Mouse (Mus musculus): ENCODE measurements around the gene Hdac2. TPM values are rescaled to one million over a fixed set of nuclear protein-coding genes. Genes with fewer than 3 reads are reported as not detected.
A peak's percentile ranks its signal among the peaks of the same experiment; 100 is the strongest.

The Hdac2 gene
- polyA plus RNA-seq, 1 experiment from 2014 or later, result 327 TPM

- Histone ChIP-seq H3K36me3 (no peaks in the 10 kb centered on the region), H3K4me1 (no peaks in the 10 kb centered on the region), H3K9ac (no peak overlapping the region), H3K4me2 (no peak overlapping the region), H3K27me3 (no peaks in the 10 kb centered on the region), H3K27ac (no peak overlapping the region), H3K9me3 (0 out of 2 replicates have a peak, but pooled peaks cover 2% of the 10 kb centered on the region), H3K4me3 (no peak overlapping the region)
- 36% methylated on average over 8 of the region's 8 CpGs for WGBS
- ATAC-seq (ENCODE audit: insufficient number of reproducible peaks, insufficient read depth, low FRiP score, low TSS enrichment, low read depth), result peak; percentile 56; the same call in 1 of the 2 replicates
Observed at GRCm38 (mm10) chr10:37014274-37015107, 40.1 kb downstream of the Hdac2 start.

DNA sequence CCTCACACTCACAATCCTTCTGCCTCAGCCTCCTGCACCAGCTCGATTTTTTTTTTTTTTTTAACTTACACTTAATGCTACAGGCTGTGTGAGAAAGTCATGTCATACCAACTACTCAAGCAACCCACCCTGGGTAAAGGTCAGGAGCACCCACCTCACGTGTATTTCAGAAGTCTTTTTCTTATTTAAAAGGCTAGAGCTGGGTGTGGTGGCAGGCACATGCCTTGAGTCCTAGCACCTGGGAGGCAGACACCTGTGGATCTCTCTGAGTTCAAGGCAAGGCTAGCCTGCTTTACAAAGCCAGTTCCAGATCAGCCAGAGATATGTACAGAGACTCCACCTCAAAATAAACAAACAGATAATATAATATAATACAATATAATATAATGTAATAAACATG is 41.4 kb downstream of the Hdac2 start:
- Histone ChIP-seq H3K27ac (no peak overlapping the region), H3K36me3 (no peaks in the 10 kb centered on the region), H3K4me3 (no peak overlapping the region), H3K4me2 (no peak overlapping the region), H3K9ac (no peak overlapping the region), H3K4me1 (no peaks in the 10 kb centered on the region), H3K9me3 (no peaks in the 10 kb centered on the region), H3K27me3 (no peaks in the 10 kb centered on the region)
- no peak for ATAC-seq (ENCODE audit: insufficient number of reproducible peaks, insufficient read depth, low FRiP score, low TSS enrichment, low read depth)
- WGBS, result 45% methylated on average over 2 of the region's 2 CpGs

DNA sequence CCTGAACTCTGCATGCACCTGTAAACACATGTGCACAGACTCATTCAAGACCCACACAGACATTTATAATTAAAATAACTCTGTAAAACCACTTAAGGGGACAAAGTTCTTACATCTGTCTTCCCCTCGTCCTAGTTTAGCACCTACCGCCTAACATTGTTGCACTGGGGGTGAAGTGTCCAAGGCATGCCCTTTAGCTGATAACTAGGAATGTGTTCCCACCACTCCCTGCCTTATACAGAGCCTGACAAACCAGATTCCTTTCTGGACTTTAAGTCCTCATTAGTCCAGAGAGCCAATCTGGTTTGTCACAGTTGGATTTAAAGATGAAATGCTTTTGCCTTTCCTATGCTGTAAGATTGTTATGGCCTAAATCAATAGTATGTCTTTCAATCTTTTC is 41.9 kb downstream of the Hdac2 start:
- no peak overlapping the region for H3K4me2 ChIP-seq
- no peak for ATAC-seq (ENCODE audit: insufficient number of reproducible peaks, insufficient read depth, low FRiP score, low TSS enrichment, low read depth)

GRCm38 (mm10) chr10:37024301-37024700 is 50.0 kb downstream of the Hdac2 start:
- no peak for ATAC-seq (ENCODE audit: insufficient number of reproducible peaks, insufficient read depth, low FRiP score, low TSS enrichment, low read depth)
- no peaks in the 10 kb centered on the region for H3K27me3 ChIP-seq
- no peak overlapping the region for H3K4me3 ChIP-seq
- H3K9me3 ChIP-seq, result no peaks in the 10 kb centered on the region
- no peaks in the 10 kb centered on the region for H3K4me1 ChIP-seq
- H3K36me3 ChIP-seq, result no peaks in the 10 kb centered on the region
- no peak overlapping the region for H3K9ac ChIP-seq
- WGBS, result 42% methylated on average over 1 of the region's 1 CpGs
- H3K27ac ChIP-seq, result no peak overlapping the region
- H3K4me2 ChIP-seq, result no peak overlapping the region

More for the DNA sequence above, 41.9 kb downstream of the Hdac2 start:
- no peaks in the 10 kb centered on the region for H3K36me3 ChIP-seq
- no peaks in the 10 kb centered on the region for H3K4me1 ChIP-seq
- no peak overlapping the region for H3K9ac ChIP-seq
- 71% methylated on average over 2 of the region's 2 CpGs for WGBS
- H3K27me3 ChIP-seq, result no peaks in the 10 kb centered on the region
- H3K4me3 ChIP-seq, result no peak overlapping the region
- H3K27ac ChIP-seq, result no peak overlapping the region
- H3K9me3 ChIP-seq, result no peaks in the 10 kb centered on the region

DNA sequence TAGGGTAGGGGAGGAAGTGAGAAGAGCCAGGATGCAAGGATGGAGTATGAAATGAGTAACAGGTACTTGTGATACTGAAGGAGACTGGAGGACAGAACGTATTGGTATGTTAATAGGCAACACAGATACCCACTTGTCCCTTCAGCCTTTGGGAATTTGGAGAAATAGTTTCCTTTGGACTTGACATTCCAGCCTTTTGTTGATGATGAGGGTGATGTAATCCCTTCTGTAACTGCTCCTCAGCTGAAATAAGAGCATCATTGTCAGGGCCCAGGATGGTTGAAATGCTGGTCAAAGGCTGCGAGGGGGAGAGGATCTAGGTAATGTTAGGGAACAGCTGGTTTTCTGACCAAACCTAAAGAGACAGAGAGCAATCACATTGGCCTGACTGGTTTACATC is 54.3 kb downstream of the Hdac2 start:
- no peak overlapping the region for H3K27ac ChIP-seq
- H3K27me3 ChIP-seq, result no peaks in the 10 kb centered on the region
- no peaks in the 10 kb centered on the region for H3K4me1 ChIP-seq
- ATAC-seq (ENCODE audit: insufficient number of reproducible peaks, insufficient read depth, low FRiP score, low TSS enrichment, low read depth), result no peak
- WGBS, result 59% methylated on average over 2 of the region's 2 CpGs
- no peak overlapping the region for H3K4me3 ChIP-seq
- no peaks in the 10 kb centered on the region for H3K36me3 ChIP-seq
- H3K4me2 ChIP-seq, result no peak overlapping the region
- no peaks in the 10 kb centered on the region for H3K9me3 ChIP-seq
- no peak overlapping the region for H3K9ac ChIP-seq

- peak overlapping the region; percentile 60; the same call in 1 of the 2 replicates for H3K27ac ChIP-seq
- H3K4me3 ChIP-seq, result no peak overlapping the region
- no peak for ATAC-seq (ENCODE audit: insufficient number of reproducible peaks, insufficient read depth, low FRiP score, low TSS enrichment, low read depth)
- no peaks in the 10 kb centered on the region for H3K9me3 ChIP-seq
- H3K9ac ChIP-seq, result no peak overlapping the region
- H3K36me3 ChIP-seq, result no peaks in the 10 kb centered on the region
- H3K4me1 ChIP-seq, result 0 out of 2 replicates have a peak, but pooled peaks cover 4% of the 10 kb centered on the region
- H3K4me2 ChIP-seq, result no peak overlapping the region
- no peaks in the 10 kb centered on the region for H3K27me3 ChIP-seq
- WGBS, result 31% methylated on average over 7 of the region's 7 CpGs
Observed at GRCm38 (mm10) chr10:37035090-37035497, 60.8 kb downstream of the Hdac2 start.

- Histone ChIP-seq H3K4me3 (no peak overlapping the region), H3K27ac (peak overlapping the region; percentile 76), H3K36me3 (no peaks in the 10 kb centered on the region), H3K9me3 (no peaks in the 10 kb centered on the region), H3K4me1 (peaks cover 15% of the 10 kb centered on the region), H3K9ac (no peak overlapping the region), H3K4me2 (peak overlapping the region; percentile 11; the same call in 1 of the 2 replicates), H3K27me3 (no peaks in the 10 kb centered on the region)
- WGBS, result 43% methylated on average over 8 of the region's 8 CpGs
- no peak for ATAC-seq (ENCODE audit: insufficient number of reproducible peaks, insufficient read depth, low FRiP score, low TSS enrichment, low read depth)
Observed at GRCm38 (mm10) chr10:37047661-37048098, 73.3 kb downstream of the Hdac2 start.

Other genes starting within 250 kb of the Hdac2 start
- gene Marcks, start 164.4 kb downstream of the Hdac2 start, polyA plus RNA-seq (2015; fragmentation: Nextera tagmentation; extraction: Ambion mirVana), result 215 and 245 TPM in 2 replicates